Mouse (Mus musculus) forebrain, postnatal 0 days (tissue): ENCODE data around the gene Ptprk. TPM values are rescaled to one million over a fixed set of nuclear protein-coding genes. Genes with fewer than 3 reads are reported as not detected.

Experiments
- ATAC-seq: fragments of 200-750 bp; cut with Nextera tagmentation; 2 replicates; pipeline ENCODE4 v1.8.0; 2017; ENCODE audit warnings: mild to moderate bottlenecking, moderate library complexity
- DNase-seq: peaks from one replicate; pipeline ENCODE4 v3.0.0-alpha.2; 2015
- H3K27ac ChIP-seq: fragments of 300-500 bp; sonication (generic); 2 replicates; pipeline ENCODE4 v1.5.1; 2014; ENCODE audit warnings: low read depth, mild to moderate bottlenecking, antibody characterized with exemption, low read length, moderate library complexity, mixed read lengths
- H3K27me3 ChIP-seq: fragments of 300-500 bp; sonication (generic); 2 replicates; pipeline ENCODE4 v1.6.1; 2014; ENCODE audit warnings: mild to moderate bottlenecking, low read length, mixed read lengths; ENCODE audit not compliant: insufficient read depth
- H3K36me3 ChIP-seq: fragments of 300-500 bp; sonication (generic); 2 replicates; pipeline ENCODE4 v1.6.1; 2014; ENCODE audit warnings: mild to moderate bottlenecking, moderate library complexity; ENCODE audit not compliant: insufficient read depth
- H3K4me1 ChIP-seq: fragments of 300-500 bp; sonication (generic); 2 replicates; pipeline ENCODE4 v1.6.1; 2014; ENCODE audit warnings: antibody characterized with exemption; ENCODE audit not compliant: insufficient read depth
- H3K4me2 ChIP-seq: fragments of 300-500 bp; sonication (generic); 2 replicates; pipeline ENCODE4 v1.6.1; 2014; ENCODE audit warnings: low read depth, mild to moderate bottlenecking, moderate library complexity
- H3K4me3 ChIP-seq: fragments of 300-500 bp; sonication (generic); 2 replicates; pipeline ENCODE4 v1.5.1; 2014; ENCODE audit warnings: low read depth, low read length, mixed read lengths
- H3K9ac ChIP-seq: fragments of 300-500 bp; sonication (generic); 2 replicates; pipeline ENCODE4 v1.6.1; 2014; ENCODE audit warnings: mild to moderate bottlenecking
- H3K9me3 ChIP-seq: fragments of 300-500 bp; sonication (generic); 2 replicates; pipeline ENCODE4 v1.6.1; 2016; ENCODE audit warnings: low read length
- CTCF ChIP-seq: sonication (generic); IDR thresholded peaks from 2 replicates; pipeline ENCODE4 v1.5.1; 2016; ENCODE audit warnings: antibody characterized with exemption, control low read depth, low read depth
- WGBS: fragments of 180-500 bp; shearing (Covaris S2); extraction: QIAGEN DNeasy Blood & Tissue Kit; methylation state at CpG from one replicate; pipeline ENCODE4 v1.1.7; 2014; 5-methylcytosine and 5-hydroxymethylcytosine counted together
- polyA plus RNA-seq: library from polyadenylated mRNA; unstranded; fragments of >200 nt; fragmentation: Nextera tagmentation; extraction: Ambion mirVana; gene quantifications from 2 replicates; pipeline ENCODE4 v1.2.1, GENCODE M21; 2015
- total RNA-seq: library from RNA; depleted of rRNA; stranded (reverse); fragments of >200 nt; gene quantifications from 2 replicates; pipeline ENCODE4 v1.2.3, GENCODE M21; 2014

The Ptprk gene
- total and polyA plus RNA-seq, 2 experiments from 2014 or later: 27.1 to 66.8 TPM

GRCm38 (mm10) chr10:28087749-28088148 lies 13.1 kb downstream of the Ptprk start:
- 57% methylated on average over 3 of the region's 3 CpGs for WGBS
- Histone ChIP-seq H3K4me3 (no peak overlapping the region), H3K4me1 (no peaks in the 10 kb centered on the region), H3K36me3 (no peaks in the 10 kb centered on the region), H3K9ac (no peak overlapping the region), H3K27ac (no peak overlapping the region), H3K9me3 (no peaks in the 10 kb centered on the region), H3K27me3 (no peaks in the 10 kb centered on the region), H3K4me2 (no peak overlapping the region)
- DNase-seq (no peak), ATAC-seq (no peak)
- TF ChIP-seq CTCF: no peak

- Histone ChIP-seq H3K4me3 (no peak overlapping the region), H3K9me3 (no peaks in the 10 kb centered on the region), H3K9ac (no peak overlapping the region), H3K4me2 (no peak overlapping the region), H3K27me3 (no peaks in the 10 kb centered on the region), H3K4me1 (0 out of 2 replicates have a peak, but pooled peaks cover 7% of the 10 kb centered on the region), H3K27ac (no peak overlapping the region), H3K36me3 (no peaks in the 10 kb centered on the region)
- TF ChIP-seq CTCF: no peak
- ATAC-seq (no peak), DNase-seq (no peak)
Measured at GRCm38 (mm10) chr10:28096007-28096406, 21.4 kb downstream of the Ptprk start.

- WGBS: 31% methylated on average over 7 of the region's 7 CpGs
- Histone ChIP-seq H3K9me3 (no peaks in the 10 kb centered on the region), H3K4me3 (no peak overlapping the region), H3K4me1 (0 out of 2 replicates have a peak, but pooled peaks cover 7% of the 10 kb centered on the region), H3K9ac (no peak overlapping the region), H3K36me3 (no peaks in the 10 kb centered on the region), H3K27me3 (no peaks in the 10 kb centered on the region), H3K27ac (no peak overlapping the region), H3K4me2 (no peak overlapping the region)
- DNase-seq: peak; percentile 21
- ATAC-seq: peak; percentile 55; the same call in 1 of the 2 replicates
- TF ChIP-seq CTCF: no peak
Measured at GRCm38 (mm10) chr10:28097637-28098036, 23.0 kb downstream of the Ptprk start.

GRCm38 (mm10) chr10:28098923-28099322 lies 24.3 kb downstream of the Ptprk start:
- ATAC-seq: no peak
- no peak for TF ChIP-seq CTCF
- Histone ChIP-seq H3K27me3 (no peaks in the 10 kb centered on the region), H3K36me3 (no peaks in the 10 kb centered on the region), H3K9me3 (no peaks in the 10 kb centered on the region), H3K27ac (no peak overlapping the region), H3K4me2 (no peak overlapping the region), H3K4me1 (0 out of 2 replicates have a peak, but pooled peaks cover 7% of the 10 kb centered on the region), H3K9ac (no peak overlapping the region), H3K4me3 (no peak overlapping the region)
- DNase-seq: no peak
- WGBS: 93% methylated on average over 2 of the region's 2 CpGs

- DNase-seq (no peak), ATAC-seq (no peak)
- no peaks in the 10 kb centered on the region for H3K9me3 ChIP-seq
- no peak overlapping the region for H3K4me2 ChIP-seq
- no peak overlapping the region for H3K4me3 ChIP-seq
- H3K27me3 ChIP-seq: no peaks in the 10 kb centered on the region
- no peaks in the 10 kb centered on the region for H3K36me3 ChIP-seq
- TF ChIP-seq CTCF: no peak
- H3K9ac ChIP-seq: no peak overlapping the region
- WGBS: 97% methylated on average over 4 of the region's 4 CpGs
- no peaks in the 10 kb centered on the region for H3K4me1 ChIP-seq
- no peak overlapping the region for H3K27ac ChIP-seq
Measured at GRCm38 (mm10) chr10:28103406-28103906, 28.8 kb downstream of the Ptprk start.

GRCm38 (mm10) chr10:28103924-28104323 lies 29.3 kb downstream of the Ptprk start:
- no peak for DNase-seq
- Histone ChIP-seq H3K36me3 (no peaks in the 10 kb centered on the region), H3K4me2 (no peak overlapping the region), H3K4me1 (no peaks in the 10 kb centered on the region), H3K4me3 (no peak overlapping the region), H3K27me3 (no peaks in the 10 kb centered on the region), H3K9me3 (no peaks in the 10 kb centered on the region), H3K27ac (no peak overlapping the region), H3K9ac (no peak overlapping the region)
- TF ChIP-seq CTCF: no peak
- 61% methylated on average over 2 of the region's 2 CpGs for WGBS
- ATAC-seq: no peak

GRCm38 (mm10) chr10:28105247-28105646 lies 30.6 kb downstream of the Ptprk start:
- WGBS: 93% methylated on average over 6 of the region's 6 CpGs
- Histone ChIP-seq H3K4me1 (no peaks in the 10 kb centered on the region), H3K4me2 (no peak overlapping the region), H3K27me3 (no peaks in the 10 kb centered on the region), H3K36me3 (no peaks in the 10 kb centered on the region; the same call in 1 of the 2 replicates), H3K9ac (no peak overlapping the region), H3K9me3 (no peaks in the 10 kb centered on the region), H3K27ac (no peak overlapping the region), H3K4me3 (no peak overlapping the region)
- ATAC-seq: no peak
- DNase-seq: no peak
- TF ChIP-seq CTCF: no peak
